Mouse (Mus musculus) megakaryocyte progenitor cell, adult 5-6 weeks (primary cell): ENCODE measurements around the gene Pdss2. TPM values are rescaled to one million over a fixed set of nuclear protein-coding genes. Genes with fewer than 3 reads are reported as not detected.

Source experiments
- total RNA-seq, 2 experiments: library from RNA; stranded (forward) in 1 of 2; stranded (reverse) in 1 of 2; fragments of 157-497, 149-512 nt in 1 of 2; fragments of 200-1000 nt in 1 of 2; gene quantifications; 2 replicates each; pipeline versions ENCODE4 v1.2.3 to v1.2.4; 2015 to 2017

The Pdss2 gene
- total RNA-seq, 2 experiments from 2014 or later, result 10.3 to 23.7 TPM

Other genes with a start within 250 kb of the Pdss2 start
- not detected in 2 replicates for gene Sobp, start 47.0 kb upstream of the Pdss2 start, total RNA-seq (2015)
- not detected in 2 replicates for gene Sobp, start 47.0 kb upstream of the Pdss2 start, total RNA-seq (2017)
- gene 9030612E09Rik, start 46.8 kb upstream of the Pdss2 start, total RNA-seq (2015), result not detected in 2 replicates
- not detected in 2 replicates for gene 9030612E09Rik, start 46.8 kb upstream of the Pdss2 start, total RNA-seq (2017)